Mouse (Mus musculus): Measurements from ENCODE around the gene Gpx8.

Gene Gpx8

GRCm38 (mm10) chr13:113046211-113046883, at the start of gene Gpx8:
Gene Gpx8 (minus strand): TSS chr13:113046410.
- no peak for DNase-seq (ENCODE audit: low read depth, low spot score)

- no peak for DNase-seq (ENCODE audit: low read depth, low spot score)
These were observed 48.4 kb upstream of the Gpx8 start for GRCm38 (mm10) chr13:113094618-113095017.

DNA sequence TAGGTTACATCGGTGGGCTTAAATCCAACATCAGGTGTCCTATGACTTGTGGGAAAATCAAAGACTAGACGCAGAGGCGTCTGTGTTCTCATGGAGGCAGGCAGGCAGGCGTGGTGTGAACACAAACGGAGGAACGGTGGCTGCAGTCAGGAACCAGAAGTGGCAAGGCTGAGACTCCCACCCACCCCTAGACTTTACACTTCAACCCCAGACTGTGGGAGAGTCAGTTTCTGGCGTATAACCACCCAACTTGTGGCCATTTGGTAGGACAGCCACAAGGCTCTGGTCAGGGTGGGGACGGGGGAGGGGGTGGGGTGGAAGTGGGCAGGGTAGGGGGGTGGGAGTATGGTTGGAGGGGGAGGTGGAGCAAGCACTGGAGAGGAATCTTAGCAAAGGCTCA, 44.3 kb upstream of the Gpx8 start:
- no peak for DNase-seq (ENCODE audit: low read depth, low spot score)

- no peak for DNase-seq (ENCODE audit: low read depth, low spot score)
These were observed 41.2 kb upstream of the Gpx8 start for GRCm38 (mm10) chr13:113087226-113088017.

DNA sequence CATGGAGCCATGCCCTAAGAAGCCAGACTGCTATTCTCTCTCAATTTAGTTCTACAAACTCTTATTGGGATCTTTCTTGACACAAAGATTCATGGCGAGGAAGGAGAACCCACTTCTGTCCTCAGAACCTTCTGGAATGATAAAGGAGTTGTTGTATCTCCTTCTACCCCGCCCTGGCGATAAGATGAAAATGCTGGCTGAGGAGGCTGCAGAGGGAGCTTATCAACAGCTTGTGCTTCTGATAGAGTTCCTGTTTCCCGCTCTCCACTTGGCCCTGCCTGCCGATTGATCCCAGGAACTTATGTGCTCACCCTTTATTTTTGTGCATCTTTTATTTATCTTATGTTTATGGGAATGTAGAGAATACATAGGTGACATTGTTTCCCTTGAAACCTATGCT, 38.5 kb upstream of the Gpx8 start:
- no peak for DNase-seq (ENCODE audit: low read depth, low spot score)

DNA sequence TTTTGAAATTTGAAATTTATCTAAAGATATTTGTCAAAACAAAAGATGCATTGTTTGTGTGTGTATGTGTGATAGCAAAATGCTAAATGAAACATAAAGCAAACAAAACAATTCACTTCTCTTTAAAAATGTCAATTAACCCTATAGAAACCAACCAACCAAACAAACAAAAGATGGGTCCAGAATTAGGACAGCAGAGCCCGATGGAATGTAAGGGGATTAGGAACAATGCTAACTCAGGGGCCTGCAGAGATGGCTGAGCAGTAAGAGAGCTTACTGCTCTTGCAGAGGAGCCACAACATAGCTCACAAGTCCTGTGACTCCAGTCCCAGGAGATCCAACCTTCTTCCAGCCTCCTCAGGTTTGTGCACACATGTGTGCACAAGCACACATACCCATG, 35.9 kb upstream of the Gpx8 start:
- no peak for DNase-seq (ENCODE audit: low read depth, low spot score)

- no peak for DNase-seq (ENCODE audit: low read depth, low spot score)
These were observed 32.8 kb upstream of the Gpx8 start for GRCm38 (mm10) chr13:113079021-113079420.

DNA sequence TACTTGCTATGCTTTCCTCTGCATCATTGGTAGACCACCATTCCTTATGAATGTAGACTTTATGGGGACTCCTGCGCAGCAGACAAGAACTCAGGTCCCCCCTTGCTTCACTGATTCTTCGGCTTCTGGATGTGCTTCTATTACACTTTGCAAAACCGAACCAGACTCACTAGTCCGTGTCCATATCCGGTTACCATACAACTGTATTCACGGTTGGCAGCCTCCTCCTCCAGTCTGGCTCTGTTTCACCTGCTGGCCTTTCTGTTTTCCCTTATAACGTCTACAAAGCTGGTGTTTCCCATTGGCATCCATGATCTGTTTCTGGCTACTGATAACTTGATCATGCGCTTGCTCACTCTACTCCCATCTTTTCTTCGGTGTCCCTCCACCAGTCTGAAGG, 18.3 kb upstream of the Gpx8 start:
- no peak for DNase-seq (ENCODE audit: low read depth, low spot score)

DNA sequence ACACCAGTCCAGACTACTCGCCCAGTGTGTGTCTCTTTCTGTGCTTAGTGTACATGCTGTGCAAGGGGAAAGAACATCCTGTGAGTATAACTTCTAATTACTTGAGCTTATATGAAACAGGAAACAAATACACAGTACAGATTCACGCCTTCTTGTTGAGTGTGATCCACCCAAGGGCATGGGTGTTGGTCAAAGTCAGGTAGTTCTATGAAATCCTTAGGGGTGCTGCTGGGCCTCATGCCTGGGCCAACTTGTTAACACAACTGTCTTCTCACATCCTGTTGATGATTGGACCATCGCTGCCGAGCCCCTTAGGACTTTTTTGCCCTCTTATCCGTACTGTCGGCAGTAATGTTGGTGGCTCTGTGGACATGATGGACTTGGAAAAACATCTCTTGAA, 15.5 kb upstream of the Gpx8 start:
- DNase-seq (ENCODE audit: low read depth, low spot score): no peak

DNA sequence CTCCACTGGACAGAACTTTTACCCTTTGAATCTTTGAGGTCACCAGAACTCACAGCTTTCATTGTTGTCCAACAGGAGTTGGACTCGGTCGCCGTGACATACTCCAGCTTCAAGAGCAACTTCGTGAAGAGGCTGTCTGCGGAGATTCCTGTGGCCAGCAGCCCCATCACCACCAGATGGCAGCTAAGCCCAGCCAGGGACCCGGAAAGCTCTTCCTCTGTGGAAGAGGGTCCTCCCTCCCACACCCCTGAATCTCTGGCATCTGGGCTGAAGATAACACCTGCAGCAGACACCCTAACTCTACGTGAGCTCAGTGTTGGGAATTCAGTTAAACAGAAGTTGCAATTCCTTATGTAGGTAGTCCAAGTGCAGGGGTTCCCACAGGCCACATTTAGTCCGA, 9.6 kb upstream of the Gpx8 start:
- DNase-seq (ENCODE audit: low read depth, low spot score): no peak

GRCm38 (mm10) chr13:113054230-113054629, 8.0 kb upstream of the Gpx8 start:
- no peak for DNase-seq (ENCODE audit: low read depth, low spot score)

DNA sequence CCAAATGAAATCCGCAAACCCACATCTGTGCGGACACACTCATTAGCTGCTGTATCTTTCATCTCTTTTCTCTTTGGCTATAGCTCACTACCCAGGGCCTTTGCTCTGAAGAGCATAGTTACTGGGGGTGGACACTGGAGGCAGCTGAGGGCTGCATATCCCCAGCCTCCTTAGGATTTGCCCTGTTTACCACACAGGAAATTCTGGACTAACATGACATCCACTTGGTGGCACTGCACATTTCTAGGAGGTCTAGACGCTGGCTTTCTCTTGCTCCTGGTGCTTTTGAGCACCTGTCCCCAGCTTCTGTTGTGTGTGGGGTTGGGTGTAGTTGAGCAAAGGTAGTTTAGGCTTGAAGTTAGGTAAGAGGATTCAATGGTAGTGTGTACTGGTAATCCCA, 1.4 kb upstream of the Gpx8 start:
- no peak for DNase-seq (ENCODE audit: low read depth, low spot score)

GRCm38 (mm10) chr13:113047018-113047417, 808 bp upstream of the Gpx8 start:
- no peak for DNase-seq (ENCODE audit: low read depth, low spot score)

DNA sequence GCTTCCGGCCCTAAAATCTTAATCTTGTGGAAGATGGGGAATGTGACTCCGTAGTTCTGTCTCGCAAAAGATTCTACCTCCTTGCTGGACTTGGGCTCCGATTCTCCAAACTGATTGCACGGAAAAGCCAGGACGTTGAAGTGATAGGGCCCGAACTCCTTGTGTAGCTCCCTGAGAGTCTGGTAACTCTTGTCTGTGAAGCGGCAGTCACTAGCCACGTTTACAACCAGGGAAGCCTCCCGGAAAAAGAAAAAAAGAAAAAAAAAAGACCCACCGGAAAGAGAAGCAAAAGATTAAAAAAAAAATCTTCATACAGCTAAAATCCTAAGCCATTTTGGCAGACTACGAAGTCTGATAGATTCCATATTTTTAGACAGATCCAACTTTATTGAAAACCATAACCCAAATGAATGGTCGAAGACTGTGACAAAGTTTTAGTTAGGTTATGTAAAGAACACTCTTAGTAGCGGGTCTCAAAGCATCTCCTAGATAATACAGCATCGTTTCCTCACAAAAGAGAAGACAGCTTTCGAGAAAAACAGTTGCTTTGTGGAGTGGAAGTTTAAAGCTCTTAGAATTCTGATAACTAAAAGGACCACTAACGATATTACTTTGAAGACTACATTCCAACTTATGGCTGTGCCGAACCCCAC, 626 bp downstream of the Gpx8 start:
- DNase-seq (ENCODE audit: low read depth, low spot score): no peak

DNA sequence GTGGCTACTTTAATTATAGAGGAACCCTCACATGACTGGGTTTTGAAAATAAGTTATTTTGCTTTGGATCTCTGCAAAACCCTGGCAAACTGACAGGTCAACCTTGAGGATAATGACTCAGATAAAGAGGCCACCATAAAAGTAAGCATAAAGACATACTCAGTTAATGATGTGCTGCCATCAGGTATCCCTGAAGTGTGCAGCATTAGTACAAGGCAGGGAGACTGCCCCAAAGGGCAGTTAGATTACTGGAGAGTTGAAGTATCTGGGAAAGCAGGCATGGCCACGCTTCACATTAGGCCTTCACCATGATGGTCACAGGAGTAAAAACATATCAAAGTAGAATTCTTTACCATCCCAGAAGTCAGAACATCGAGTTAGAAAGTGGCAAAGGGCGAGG, 1.3 kb downstream of the Gpx8 start:
- DNase-seq (ENCODE audit: low read depth, low spot score): no peak

DNA sequence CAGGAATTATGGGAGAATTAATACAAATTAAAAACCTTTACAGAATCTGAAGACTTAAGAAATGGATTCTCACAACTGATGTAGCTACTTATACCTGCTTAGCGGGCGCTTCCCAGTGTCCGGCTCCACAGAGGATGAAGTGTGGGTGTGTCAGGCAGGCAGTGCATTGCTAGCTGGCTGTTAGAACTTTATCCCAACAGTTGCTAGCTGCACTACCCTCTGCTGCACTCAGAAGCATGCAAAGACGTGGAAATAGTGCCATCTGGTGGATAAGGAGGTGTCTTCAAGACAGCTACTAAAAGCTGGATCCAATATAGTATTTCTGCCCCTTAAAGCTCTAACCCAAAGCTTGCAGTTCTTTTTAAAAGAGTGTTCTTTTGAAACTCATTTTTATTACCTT, 10.4 kb downstream of the Gpx8 start:
- peak; percentile 72 for DNase-seq (ENCODE audit: low read depth, low spot score)

DNA sequence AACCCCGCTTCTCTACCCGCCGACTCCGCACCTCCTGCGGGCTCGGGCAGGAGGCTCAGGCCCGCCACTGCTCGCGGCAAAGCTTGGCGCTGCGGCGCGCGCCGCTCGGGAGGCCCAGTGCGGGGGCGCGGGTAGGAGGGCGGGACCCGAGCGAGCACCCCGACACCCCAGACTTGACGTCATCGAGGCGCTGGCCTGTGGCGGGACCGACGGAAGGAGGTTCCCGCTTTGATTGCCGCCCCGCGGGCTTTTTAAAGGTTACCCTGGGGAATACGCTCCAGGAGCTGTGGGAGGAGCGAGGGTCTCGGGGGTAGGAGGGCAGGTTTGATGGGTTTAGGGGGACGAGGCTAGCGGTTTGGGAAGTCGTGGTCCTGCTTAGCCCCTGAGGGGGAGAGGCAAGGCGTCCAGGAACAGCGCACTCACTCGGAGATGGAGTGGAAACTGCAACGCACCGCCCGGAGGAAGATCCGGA, 11.2 kb downstream of the Gpx8 start, which contains the start of gene Cdc20b:
Cdc20b (plus strand) TSS at position 162 of the 472 bp plus-strand sequence.
- no peak for DNase-seq (ENCODE audit: low read depth, low spot score)

- no peak for DNase-seq (ENCODE audit: low read depth, low spot score)
These were observed 11.8 kb downstream of the Gpx8 start for GRCm38 (mm10) chr13:113034271-113034886.

GRCm38 (mm10) chr13:113032831-113033230, 13.4 kb downstream of the Gpx8 start:
- no peak for DNase-seq (ENCODE audit: low read depth, low spot score)

DNA sequence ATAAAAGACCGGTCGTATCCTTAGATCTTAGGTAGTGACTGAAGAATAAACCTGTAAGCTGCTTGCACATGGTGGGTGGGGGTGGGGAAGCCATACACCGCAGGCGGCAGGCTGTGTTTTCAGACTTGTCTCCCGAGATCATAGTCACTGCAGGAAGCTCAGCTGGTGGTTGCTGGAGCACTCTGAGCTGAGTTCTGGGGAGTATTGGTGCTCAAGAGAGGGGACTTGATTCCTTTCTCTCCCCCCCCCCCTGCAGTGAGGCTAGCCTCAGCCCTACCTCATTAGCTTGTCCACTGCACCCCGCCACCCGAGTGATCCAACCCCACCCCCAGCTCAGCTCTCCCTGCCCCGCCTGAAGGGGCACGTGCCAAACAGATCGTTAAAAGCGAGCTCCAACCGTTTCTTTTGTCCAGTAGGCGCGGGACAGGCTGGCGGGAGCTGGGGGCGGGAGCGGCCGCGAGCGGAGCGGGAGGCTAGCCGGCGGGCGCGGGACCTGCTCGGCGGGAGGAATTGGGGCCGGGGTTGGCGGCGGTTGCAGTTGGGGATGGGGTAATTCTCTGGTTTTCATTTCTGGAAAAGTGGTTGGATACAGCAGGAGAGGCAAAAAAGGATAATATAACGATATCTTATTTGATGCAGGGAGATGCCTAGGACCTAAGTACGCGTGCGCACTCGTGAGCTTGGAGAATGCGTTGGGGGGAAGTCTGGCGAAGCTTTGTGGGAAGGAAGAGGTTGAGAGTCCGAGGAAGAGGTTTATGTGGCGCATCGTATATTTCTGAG, 14.2 kb downstream of the Gpx8 start:
- no peak for DNase-seq (ENCODE audit: low read depth, low spot score)

- DNase-seq (ENCODE audit: low read depth, low spot score): no peak
These were observed 14.9 kb downstream of the Gpx8 start for GRCm38 (mm10) chr13:113031351-113031750.
